Mouse (Mus musculus) liver, adult 2 months (tissue): ENCODE measurements around the gene Sorcs1. TPM values are rescaled to one million over a fixed set of nuclear protein-coding genes. Genes with fewer than 3 reads are reported as not detected.

ENCODE experiments used
- DNase-seq: peaks from one replicate; pipeline ENCODE4 v3.0.0-alpha.2; 2011; ENCODE audit warnings: low read depth, low spot score; ENCODE audit errors: extremely low read depth
- H3K27ac ChIP-seq: fragments of 200-500 bp; replicated peaks from 2 replicates; pipeline ENCODE4 v1.5.1; 2012; ENCODE audit warnings: low read depth, mild to moderate bottlenecking, control low read depth, inconsistent platforms, low read length; ENCODE audit not compliant: insufficient read depth
- H3K27me3 ChIP-seq: fragments of 200-500 bp; 2 replicates; pipeline ENCODE4 v1.6.1; 2012; ENCODE audit warnings: mild to moderate bottlenecking, moderate library complexity, low read length, inconsistent platforms; ENCODE audit not compliant: control insufficient read depth, insufficient read depth
- H3K36me3 ChIP-seq: fragments of 200-500 bp; 2 replicates; pipeline ENCODE4 v1.6.1; 2012; ENCODE audit warnings: low read length, inconsistent platforms; ENCODE audit not compliant: control insufficient read depth, insufficient read depth
- H3K4me1 ChIP-seq: fragments of 200-500 bp; 2 replicates; pipeline ENCODE4 v1.6.1; 2011; ENCODE audit warnings: low read length; ENCODE audit not compliant: control insufficient read depth, insufficient read depth
- H3K4me3 ChIP-seq: fragments of 200-500 bp; 2 replicates; pipeline ENCODE4 v1.5.1; 2011; ENCODE audit warnings: low read depth, mild to moderate bottlenecking, control low read depth, low read length, moderate library complexity; ENCODE audit not compliant: insufficient read depth
- H3K79me2 ChIP-seq: fragments of 200-500 bp; 2 replicates; pipeline ENCODE4 v1.6.1; 2012; ENCODE audit warnings: inconsistent platforms, mild to moderate bottlenecking, low read length, moderate library complexity; ENCODE audit not compliant: control insufficient read depth, insufficient read depth
- H3K9ac ChIP-seq: fragments of 200-500 bp; 2 replicates; pipeline ENCODE4 v1.6.1; 2012; ENCODE audit warnings: low read depth, mild to moderate bottlenecking, control low read depth, inconsistent platforms, low read length
- CTCF ChIP-seq: fragments of 200-500 bp; IDR thresholded peaks from 2 replicates; pipeline ENCODE4 v1.5.1; 2011; ENCODE audit warnings: low read depth, low read length, control low read depth
- POLR2A ChIP-seq: fragments of 200-500 bp; IDR thresholded peaks from 2 replicates; pipeline ENCODE4 v1.6.1; 2011; ENCODE audit warnings: low read length, control low read depth; ENCODE audit not compliant: insufficient read depth; ENCODE audit errors: extremely low read depth
- WGBS: fragments of 180-500 bp; shearing (Covaris S2); methylation state at CpG from one replicate; pipeline ENCODE4 v1.1.7; 2018; 5-methylcytosine and 5-hydroxymethylcytosine counted together
- polyA plus RNA-seq: library from polyadenylated mRNA; depleted of rRNA; stranded (reverse); fragments of >200 nt; gene quantifications from 2 replicates; pipeline ENCODE4 v1.2.3, GENCODE M21; 2012
- total RNA-seq: library from RNA; depleted of rRNA; stranded (reverse); fragments of >200 nt; gene quantifications from 2 replicates; pipeline ENCODE4 v1.2.3, GENCODE M21; 2014

Sorcs1 gene
- total and polyA plus RNA-seq, 2 experiments = not detected

DNA sequence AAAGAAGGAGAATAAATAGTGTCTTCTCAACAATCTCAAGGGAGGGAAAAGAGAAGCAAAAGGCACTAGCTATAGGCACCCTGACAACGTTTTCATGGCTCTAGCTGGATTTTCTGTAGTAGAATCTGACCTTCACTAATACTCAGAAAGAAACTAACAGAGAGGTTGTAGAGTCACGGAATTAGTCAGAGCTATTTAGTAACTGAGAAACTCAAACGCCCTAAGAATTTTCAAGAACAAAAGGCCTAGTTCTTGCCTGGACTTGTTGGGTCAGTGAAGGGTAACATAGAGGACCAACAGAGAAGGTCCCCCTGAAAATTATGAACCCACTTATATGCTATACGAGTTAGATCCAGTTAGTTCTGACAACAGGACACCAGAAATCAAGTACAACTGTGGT, 81.1 kb downstream of the Sorcs1 start:
- DNase-seq = no peak
- Histone ChIP-seq H3K27ac (no peak overlapping the region), H3K4me3 (no peak overlapping the region), H3K36me3 (no peaks in the 10 kb centered on the region), H3K79me2 (no peaks in the 10 kb centered on the region), H3K27me3 (no peaks in the 10 kb centered on the region), H3K9ac (no peak overlapping the region), H3K4me1 (no peaks in the 10 kb centered on the region)
- WGBS = 66% methylated on average over 4 of the region's 4 CpGs
- TF ChIP-seq POLR2A (no peak), CTCF (no peak)

DNA sequence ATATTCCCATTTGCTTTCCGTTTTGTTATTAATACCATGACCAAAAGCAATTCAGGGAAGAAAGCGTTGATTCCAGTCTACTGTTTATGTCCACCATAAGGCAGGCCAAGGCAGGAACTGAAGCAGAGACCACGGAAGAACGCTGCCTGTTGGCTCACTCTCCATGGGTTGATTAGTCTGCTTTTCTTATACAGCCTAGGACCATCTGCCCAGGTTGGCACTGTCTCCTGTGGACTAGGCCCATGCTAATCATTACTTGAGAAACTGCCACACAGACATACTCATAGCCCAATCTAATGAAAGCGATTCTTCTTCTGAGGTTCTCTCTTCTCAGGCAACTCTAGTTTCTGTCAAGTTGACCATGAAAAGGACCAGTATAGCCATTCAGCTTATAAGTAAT, 92.3 kb downstream of the Sorcs1 start:
- Histone ChIP-seq H3K4me1 (no peaks in the 10 kb centered on the region), H3K4me3 (no peak overlapping the region), H3K79me2 (no peaks in the 10 kb centered on the region), H3K9ac (no peak overlapping the region), H3K27me3 (no peaks in the 10 kb centered on the region), H3K27ac (no peak overlapping the region), H3K36me3 (no peaks in the 10 kb centered on the region)
- WGBS = 89% methylated on average over 5 of the region's 5 CpGs
- no peak for DNase-seq
- TF ChIP-seq POLR2A = no peak
- no peak for TF ChIP-seq CTCF

DNA sequence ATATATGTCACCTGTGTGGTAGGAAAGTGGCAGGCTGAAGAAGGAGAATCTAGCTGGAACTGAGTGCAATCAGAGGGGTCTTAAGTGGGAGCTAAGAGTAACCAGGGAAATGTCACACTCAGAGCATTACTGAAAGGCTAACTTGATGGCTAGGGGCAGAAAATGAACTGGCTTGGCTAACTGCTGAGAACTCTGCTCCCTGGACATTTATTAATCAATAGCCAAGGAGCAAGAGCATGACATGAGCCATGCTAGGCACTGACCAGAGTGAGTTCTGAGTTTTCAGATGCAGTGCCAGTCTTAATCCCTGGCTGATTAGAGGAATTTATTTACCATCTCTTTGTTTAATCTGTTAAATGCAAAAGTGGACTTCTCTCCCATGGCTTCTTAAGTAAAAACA, 95.5 kb downstream of the Sorcs1 start:
- H3K27me3 ChIP-seq = no peaks in the 10 kb centered on the region
- DNase-seq = no peak
- no peaks in the 10 kb centered on the region for H3K79me2 ChIP-seq
- H3K4me3 ChIP-seq = no peak overlapping the region
- no peaks in the 10 kb centered on the region for H3K36me3 ChIP-seq
- H3K4me1 ChIP-seq = no peaks in the 10 kb centered on the region
- H3K9ac ChIP-seq = no peak overlapping the region
- no peak overlapping the region for H3K27ac ChIP-seq
- TF ChIP-seq CTCF (no peak), POLR2A (no peak)

DNA sequence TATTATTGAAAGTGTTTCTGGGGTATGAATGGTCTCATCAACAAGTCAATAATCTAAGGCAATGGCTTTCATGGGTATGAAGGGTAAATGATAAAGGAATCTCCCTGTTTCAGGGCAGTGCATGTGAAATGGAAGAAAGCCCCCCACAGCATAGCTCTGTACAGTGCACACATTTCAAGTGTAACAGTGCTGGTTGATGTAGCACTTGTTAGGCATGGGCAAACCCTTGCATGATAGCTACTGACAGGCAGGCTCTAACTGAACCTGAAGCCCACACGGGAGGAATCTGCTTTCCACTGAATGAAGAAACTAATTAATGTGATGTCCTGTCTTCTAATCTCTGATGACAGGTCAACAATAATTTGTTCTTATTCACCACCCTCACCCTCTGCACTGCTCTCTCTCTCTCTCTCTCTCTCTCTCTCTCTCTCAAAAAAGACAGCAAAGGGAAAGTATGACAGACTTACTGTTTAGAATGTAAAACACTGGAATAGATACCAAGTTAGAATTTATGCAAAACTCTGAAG, 108.7 kb downstream of the Sorcs1 start:
- Histone ChIP-seq H3K79me2 (no peaks in the 10 kb centered on the region), H3K9ac (no peak overlapping the region), H3K27ac (no peak overlapping the region), H3K36me3 (no peaks in the 10 kb centered on the region), H3K27me3 (no peaks in the 10 kb centered on the region), H3K4me3 (no peak overlapping the region), H3K4me1 (no peaks in the 10 kb centered on the region)
- TF ChIP-seq CTCF (no peak), POLR2A (no peak)
- 80% methylated on average over 1 of the region's 1 CpGs for WGBS
- no peak for DNase-seq

DNA sequence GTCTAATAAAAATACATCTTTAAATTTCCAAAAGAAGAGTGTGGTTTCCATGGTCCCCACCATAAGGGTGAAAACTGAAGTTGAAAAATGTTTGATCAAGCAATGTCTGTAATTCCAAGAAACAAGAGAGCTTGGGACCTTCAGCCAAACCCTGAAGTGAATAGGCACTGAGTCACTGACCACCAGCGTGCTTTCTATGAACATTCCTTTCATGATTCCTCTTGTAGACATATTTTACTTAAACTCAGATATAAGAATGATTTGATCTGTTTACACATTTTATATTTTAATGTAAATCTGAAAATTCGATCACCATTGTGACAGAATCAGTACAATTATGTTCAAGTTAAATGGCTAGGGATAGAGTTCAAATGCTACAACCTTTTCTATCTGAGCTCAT, 112.1 kb downstream of the Sorcs1 start:
- H3K79me2 ChIP-seq = no peaks in the 10 kb centered on the region
- TF ChIP-seq POLR2A (no peak), CTCF (no peak)
- no peaks in the 10 kb centered on the region for H3K36me3 ChIP-seq
- DNase-seq = no peak
- H3K27me3 ChIP-seq = no peaks in the 10 kb centered on the region
- no peak overlapping the region for H3K9ac ChIP-seq
- no peak overlapping the region for H3K4me3 ChIP-seq
- no peaks in the 10 kb centered on the region for H3K4me1 ChIP-seq
- H3K27ac ChIP-seq = no peak overlapping the region
- WGBS = 74% methylated on average over 2 of the region's 2 CpGs

DNA sequence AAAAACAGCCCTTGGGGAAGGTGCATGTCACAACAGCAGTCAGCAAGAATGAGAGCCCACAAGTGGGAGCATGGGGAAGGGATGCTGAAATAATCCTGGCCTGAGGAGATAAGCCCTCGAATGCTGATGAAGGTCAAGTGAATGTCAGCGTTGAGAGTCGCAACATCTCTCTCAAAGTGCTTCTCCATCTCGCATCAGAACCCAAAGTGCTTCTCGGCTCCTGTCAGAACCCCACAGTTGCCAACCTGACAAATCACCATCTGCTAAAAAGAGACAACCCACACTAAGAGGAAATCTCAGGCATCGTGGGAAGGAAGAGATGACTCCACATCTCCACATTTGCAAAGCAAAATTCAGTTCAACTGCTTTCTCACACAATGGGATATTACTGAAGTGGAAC, 119.7 kb downstream of the Sorcs1 start:
- no peak overlapping the region for H3K27ac ChIP-seq
- no peak overlapping the region for H3K4me3 ChIP-seq

More for the DNA sequence above, 119.7 kb downstream of the Sorcs1 start:
- Histone ChIP-seq H3K9ac (no peak overlapping the region), H3K4me1 (no peaks in the 10 kb centered on the region), H3K27me3 (no peaks in the 10 kb centered on the region), H3K36me3 (no peaks in the 10 kb centered on the region), H3K79me2 (no peaks in the 10 kb centered on the region)
- no peak for DNase-seq
- 51% methylated on average over 6 of the region's 6 CpGs for WGBS
- no peak for TF ChIP-seq POLR2A
- no peak for TF ChIP-seq CTCF
